Mouse (Mus musculus): ENCODE measurements at regions not wholly inside any gene's neighbourhood (a gene's known extent, or its start where the extent isn't known, plus 50 kb on each side); places are given as distances from the start of the nearest gene placed in this dataset.

DNA sequence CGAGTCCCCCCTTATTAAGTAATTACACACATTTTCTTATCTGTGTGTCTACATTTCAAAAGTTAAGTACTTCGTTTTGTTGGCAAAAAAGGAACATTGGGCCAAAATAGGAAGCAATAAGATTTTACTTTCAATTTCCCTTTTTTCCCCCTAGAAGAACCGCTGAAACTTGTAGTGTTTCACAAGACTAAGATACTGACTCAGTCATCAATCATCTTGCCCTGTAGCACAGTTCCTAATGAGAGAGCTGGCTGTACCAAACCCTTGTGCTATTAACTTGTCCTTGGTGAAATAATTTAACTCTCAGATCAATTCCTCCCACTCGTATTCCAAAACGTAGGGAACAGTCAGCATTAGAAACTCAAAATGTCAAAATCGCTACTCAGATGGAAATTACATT lies 66.6 kb upstream of the Rap2b start:
- no peak for ATAC-seq
- no peaks in the 10 kb centered on the region for H3K36me3 ChIP-seq (ENCODE audit: control insufficient read depth, insufficient read depth, low read length)
- H3K4me2 ChIP-seq (ENCODE audit: low read length), result no peak overlapping the region
- no peak overlapping the region for H3K4me3 ChIP-seq (ENCODE audit: low read depth, low read length)
- no peak overlapping the region for H3K9ac ChIP-seq (ENCODE audit: low read depth, low read length)
- no peaks in the 10 kb centered on the region for H3K27me3 ChIP-seq (ENCODE audit: control insufficient read depth, insufficient read depth, low read depth, low read length)
- H3K9me3 ChIP-seq (replicated peaks; ENCODE audit: control insufficient read depth, low read length, poor library complexity, severe bottlenecking), result no peaks in the 10 kb centered on the region
- WGBS, result 92% methylated on average over 6 of the region's 6 CpGs
- no peak overlapping the region for H3K27ac ChIP-seq (ENCODE audit: low read length)
- no peaks in the 10 kb centered on the region for H3K4me1 ChIP-seq (ENCODE audit: control insufficient read depth, insufficient read depth, low read length)

DNA sequence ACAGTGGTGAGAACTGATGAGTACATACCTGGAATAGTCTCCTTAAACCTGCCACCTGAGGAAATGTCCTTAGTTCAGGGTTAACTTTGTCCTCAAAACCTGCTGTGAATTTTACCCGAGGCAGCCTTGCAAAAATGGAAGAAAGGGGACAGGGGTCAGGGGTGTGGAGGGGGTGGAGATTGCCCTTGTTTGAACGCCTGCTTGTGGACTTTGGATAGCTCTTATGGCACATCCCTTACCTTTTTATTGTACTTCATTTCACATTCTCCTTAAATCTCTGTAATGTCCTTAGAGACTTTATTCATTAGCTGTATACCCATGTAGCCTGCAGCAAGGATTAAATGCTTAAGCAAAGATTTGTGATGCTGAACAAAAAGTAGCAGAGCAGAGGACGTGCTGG lies 64.1 kb upstream of the Rap2b start:
- 50% methylated on average over 3 of the region's 3 CpGs for WGBS
- Histone ChIP-seq H3K27ac (ENCODE audit: low read length) (no peak overlapping the region), H3K4me3 (ENCODE audit: low read depth, low read length) (no peak overlapping the region), H3K9ac (ENCODE audit: low read depth, low read length) (no peak overlapping the region), H3K36me3 (ENCODE audit: control insufficient read depth, insufficient read depth, low read length) (no peaks in the 10 kb centered on the region), H3K27me3 (ENCODE audit: control insufficient read depth, insufficient read depth, low read depth, low read length) (no peaks in the 10 kb centered on the region), H3K4me2 (ENCODE audit: low read length) (no peak overlapping the region), H3K9me3 (replicated peaks; ENCODE audit: control insufficient read depth, low read length, poor library complexity, severe bottlenecking) (no peaks in the 10 kb centered on the region), H3K4me1 (ENCODE audit: control insufficient read depth, insufficient read depth, low read length) (no peaks in the 10 kb centered on the region)
- no peak for ATAC-seq

DNA sequence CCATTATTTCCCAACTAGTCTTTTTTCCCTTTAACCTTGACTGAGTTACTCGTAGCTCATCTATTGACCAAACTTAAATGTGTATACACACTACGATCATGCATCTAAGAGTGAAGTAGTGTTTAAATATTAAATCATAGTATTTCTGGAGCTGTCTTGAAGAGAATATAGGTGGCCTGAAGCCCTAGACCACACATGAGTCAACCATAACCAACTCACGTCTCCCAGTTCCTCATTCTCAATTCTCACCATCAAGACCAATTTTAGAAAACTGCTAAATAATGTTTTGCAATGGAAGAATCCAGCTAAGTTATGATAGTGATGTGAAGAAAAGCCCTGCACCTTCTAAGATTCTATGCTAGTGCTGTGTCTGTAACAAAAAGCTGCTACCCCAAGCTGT lies 59.2 kb upstream of the Rap2b start:
- H3K9ac ChIP-seq (ENCODE audit: low read depth, low read length), result no peak overlapping the region
- H3K27me3 ChIP-seq (ENCODE audit: control insufficient read depth, insufficient read depth, low read depth, low read length), result no peaks in the 10 kb centered on the region
- WGBS, result over 99% methylated on average over 3 of the region's 3 CpGs
- H3K4me3 ChIP-seq (ENCODE audit: low read depth, low read length), result no peak overlapping the region
- no peaks in the 10 kb centered on the region for H3K36me3 ChIP-seq (ENCODE audit: control insufficient read depth, insufficient read depth, low read length)
- no peaks in the 10 kb centered on the region for H3K4me1 ChIP-seq (ENCODE audit: control insufficient read depth, insufficient read depth, low read length)
- H3K9me3 ChIP-seq (replicated peaks; ENCODE audit: control insufficient read depth, low read length, poor library complexity, severe bottlenecking), result no peaks in the 10 kb centered on the region
- H3K4me2 ChIP-seq (ENCODE audit: low read length), result no peak overlapping the region
- no peak for ATAC-seq
- no peak overlapping the region for H3K27ac ChIP-seq (ENCODE audit: low read length)

DNA sequence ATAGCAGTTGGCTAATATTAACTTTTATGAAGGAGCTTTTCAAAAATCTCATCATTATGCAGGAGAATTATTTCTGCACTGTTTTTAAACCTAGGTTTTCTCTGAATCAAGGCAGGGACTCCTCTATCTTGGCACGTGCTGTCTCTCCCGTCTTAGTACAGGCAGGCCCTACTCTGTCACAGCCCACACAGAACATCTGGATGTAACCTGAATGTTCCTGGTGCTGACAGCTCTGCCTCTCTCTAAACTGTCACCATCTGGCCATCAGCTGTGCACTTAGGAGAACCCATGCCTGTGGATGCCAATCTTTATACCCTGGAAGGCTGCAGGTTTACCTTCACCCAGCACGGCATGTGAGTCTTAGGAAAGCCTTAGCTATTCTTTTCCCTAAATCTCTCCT lies 58.0 kb upstream of the Rap2b start:
- Histone ChIP-seq H3K4me2 (ENCODE audit: low read length) (no peak overlapping the region), H3K36me3 (ENCODE audit: control insufficient read depth, insufficient read depth, low read length) (no peaks in the 10 kb centered on the region), H3K27me3 (ENCODE audit: control insufficient read depth, insufficient read depth, low read depth, low read length) (no peaks in the 10 kb centered on the region), H3K9me3 (replicated peaks; ENCODE audit: control insufficient read depth, low read length, poor library complexity, severe bottlenecking) (no peaks in the 10 kb centered on the region), H3K4me3 (ENCODE audit: low read depth, low read length) (no peak overlapping the region), H3K4me1 (ENCODE audit: control insufficient read depth, insufficient read depth, low read length) (no peaks in the 10 kb centered on the region), H3K27ac (ENCODE audit: low read length) (no peak overlapping the region), H3K9ac (ENCODE audit: low read depth, low read length) (no peak overlapping the region)
- no peak for ATAC-seq
- 88% methylated on average over 3 of the region's 3 CpGs for WGBS

DNA sequence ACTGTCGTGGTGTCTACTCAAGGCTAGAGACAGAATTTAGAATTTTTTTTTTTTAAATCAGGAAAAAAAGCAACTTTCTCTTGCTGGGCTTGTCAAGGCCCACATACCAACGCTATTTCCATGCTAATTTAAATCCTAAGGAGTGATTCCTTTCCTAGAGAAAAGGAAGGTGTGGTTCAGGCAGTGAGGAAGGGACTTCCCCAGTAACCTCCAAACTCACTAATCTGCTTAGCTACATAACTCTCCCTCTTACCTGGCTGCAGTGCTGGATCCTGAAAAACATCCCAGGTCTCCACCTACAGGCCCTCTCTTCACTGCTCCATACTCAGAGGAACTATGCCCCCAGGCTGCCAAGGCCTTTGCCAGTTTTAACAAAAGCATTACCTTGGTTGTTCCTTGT lies 55.1 kb upstream of the Rap2b start:
- 42% methylated on average over 2 of the region's 2 CpGs for WGBS
- H3K4me3 ChIP-seq (ENCODE audit: low read depth, low read length), result no peak overlapping the region
- no peak for ATAC-seq
- H3K27ac ChIP-seq (ENCODE audit: low read length), result no peak overlapping the region
- no peaks in the 10 kb centered on the region for H3K9me3 ChIP-seq (replicated peaks; ENCODE audit: control insufficient read depth, low read length, poor library complexity, severe bottlenecking)
- H3K36me3 ChIP-seq (ENCODE audit: control insufficient read depth, insufficient read depth, low read length), result no peaks in the 10 kb centered on the region
- H3K27me3 ChIP-seq (ENCODE audit: control insufficient read depth, insufficient read depth, low read depth, low read length), result no peaks in the 10 kb centered on the region
- H3K4me1 ChIP-seq (ENCODE audit: control insufficient read depth, insufficient read depth, low read length), result no peaks in the 10 kb centered on the region
- no peak overlapping the region for H3K9ac ChIP-seq (ENCODE audit: low read depth, low read length)
- H3K4me2 ChIP-seq (ENCODE audit: low read length), result no peak overlapping the region

DNA sequence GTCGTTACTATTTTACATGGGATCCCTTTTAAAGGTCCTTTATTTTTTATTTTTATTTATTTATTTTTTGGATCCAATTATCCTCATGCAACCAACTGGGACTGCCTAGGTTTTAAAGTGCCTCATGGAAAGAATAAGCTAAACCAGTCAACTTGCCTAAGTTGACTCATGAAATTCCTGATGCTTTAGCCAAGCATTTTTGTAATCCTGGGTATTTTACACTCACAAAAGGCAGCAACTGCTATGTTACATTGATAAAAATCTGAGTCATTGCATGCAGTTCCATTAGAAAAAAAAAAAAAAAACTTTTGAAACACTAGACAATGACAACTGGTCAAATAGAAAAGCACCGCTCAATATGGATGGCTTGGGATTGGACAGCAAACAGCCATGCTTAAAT lies 52.7 kb upstream of the Rap2b start:
- WGBS, result 87% methylated on average over 2 of the region's 2 CpGs
- Histone ChIP-seq H3K36me3 (ENCODE audit: control insufficient read depth, insufficient read depth, low read length) (no peaks in the 10 kb centered on the region), H3K27ac (ENCODE audit: low read length) (no peak overlapping the region), H3K4me3 (ENCODE audit: low read depth, low read length) (no peak overlapping the region), H3K27me3 (ENCODE audit: control insufficient read depth, insufficient read depth, low read depth, low read length) (no peaks in the 10 kb centered on the region), H3K9ac (ENCODE audit: low read depth, low read length) (no peak overlapping the region), H3K4me2 (ENCODE audit: low read length) (no peak overlapping the region), H3K4me1 (ENCODE audit: control insufficient read depth, insufficient read depth, low read length) (no peaks in the 10 kb centered on the region), H3K9me3 (replicated peaks; ENCODE audit: control insufficient read depth, low read length, poor library complexity, severe bottlenecking) (no peaks in the 10 kb centered on the region)
- no peak for ATAC-seq

DNA sequence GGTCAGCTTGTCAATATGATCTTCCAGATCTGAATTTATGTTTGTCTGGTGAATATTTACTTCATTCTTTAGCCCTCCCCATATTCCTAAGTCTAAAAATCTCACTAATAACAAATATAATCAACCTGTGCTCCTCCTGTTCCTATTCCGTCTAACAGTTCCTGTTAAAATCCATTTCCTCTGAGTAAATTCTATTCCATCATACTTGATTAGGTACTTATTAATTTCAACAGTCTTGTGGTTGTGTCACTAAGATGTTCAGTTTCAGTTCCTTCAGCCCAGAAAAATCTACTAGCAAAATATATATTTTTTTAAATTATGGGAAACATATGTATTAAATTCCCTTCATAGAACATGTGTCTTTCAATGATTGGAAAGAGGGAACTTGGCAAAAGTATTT lies 52.2 kb upstream of the Rap2b start:
- WGBS, result 98% methylated on average over 1 of the region's 1 CpGs
- no peak overlapping the region for H3K9ac ChIP-seq (ENCODE audit: low read depth, low read length)
- H3K27ac ChIP-seq (ENCODE audit: low read length), result no peak overlapping the region
- H3K4me2 ChIP-seq (ENCODE audit: low read length), result no peak overlapping the region
- no peak overlapping the region for H3K4me3 ChIP-seq (ENCODE audit: low read depth, low read length)
- H3K9me3 ChIP-seq (replicated peaks; ENCODE audit: control insufficient read depth, low read length, poor library complexity, severe bottlenecking), result no peaks in the 10 kb centered on the region
- no peaks in the 10 kb centered on the region for H3K27me3 ChIP-seq (ENCODE audit: control insufficient read depth, insufficient read depth, low read depth, low read length)
- H3K4me1 ChIP-seq (ENCODE audit: control insufficient read depth, insufficient read depth, low read length), result no peaks in the 10 kb centered on the region
- no peaks in the 10 kb centered on the region for H3K36me3 ChIP-seq (ENCODE audit: control insufficient read depth, insufficient read depth, low read length)
- ATAC-seq, result no peak

Measured in midbrain, embryonic 16.5 days (tissue).